ENCODE assay signal across 8 mouse cellular contexts in genomic region chr17:54753396-54753994, GRCm38 (mm10).
DNase-seq lines count a peak whose midpoint lies in the region; ATAC-seq lines count a peak whose summit lies in the region.
"Had no signal": no experiment of that assay in that cellular context is flagged by ENCODE, and none has a peak within 500 bp of the region (broad histone marks: within the 10 kb centered on the region; RNA-seq: fewer than 3 reads in every experiment).

No protein-coding gene starts in this region.

- peak; percentile 7 for DNase-seq in kidney, postnatal 10 days
- DNase-seq in kidney, adult 11 months = no peak
- peak; percentile 3 to 8 for DNase-seq in urinary bladder, postnatal 36 days (ENCODE audit: low spot score in 2 of 2)
- DNase-seq in urinary bladder, postnatal 10 days (ENCODE audit: low spot score) = no peak
- DNase-seq in heart, adult 9 months (ENCODE audit: low spot score in 2 of 2) = peak; percentile 35 to 49
- DNase-seq in liver, embryonic 11.5 days (ENCODE audit: low spot score) = no peak
- DNase-seq: thymus, postnatal 36 days had no signal

- H3K9ac ChIP-seq in liver, embryonic 11.5 days (ENCODE audit: low read depth, low read length) = no peak overlapping the region
- no peak overlapping the region for H3K9ac ChIP-seq in kidney, embryonic 14.5 days (ENCODE audit: low read depth, low read length)

- H3K4me1 ChIP-seq in liver, embryonic 11.5 days (replicated peaks; ENCODE audit: control insufficient read depth, insufficient read depth, low read length) = no peaks in the 10 kb centered on the region
- no peaks in the 10 kb centered on the region for H3K4me1 ChIP-seq in kidney, embryonic 14.5 days (ENCODE audit: control insufficient read depth, insufficient read depth, low read length)

- no peaks in the 10 kb centered on the region for H3K27me3 ChIP-seq in liver, embryonic 11.5 days (replicated peaks; ENCODE audit: control insufficient read depth, insufficient read depth, low read length)
- no peaks in the 10 kb centered on the region for H3K27me3 ChIP-seq in kidney, embryonic 14.5 days (ENCODE audit: control insufficient read depth, insufficient read depth, low read length)

- ATAC-seq in liver, embryonic 11.5 days (replicated peaks; ENCODE audit: low FRiP score) = no peak
- no peak for ATAC-seq in kidney, embryonic 14.5 days (ENCODE audit: low FRiP score, low TSS enrichment)

- no peaks in the 10 kb centered on the region for H3K9me3 ChIP-seq in liver, embryonic 11.5 days (ENCODE audit: control insufficient read depth, low read length)
- H3K9me3 ChIP-seq in kidney, embryonic 14.5 days (ENCODE audit: control insufficient read depth, low read length) = no peaks in the 10 kb centered on the region

- no peaks in the 10 kb centered on the region for H3K36me3 ChIP-seq in liver, embryonic 11.5 days (ENCODE audit: control insufficient read depth, insufficient read depth, low read length)
- no peaks in the 10 kb centered on the region for H3K36me3 ChIP-seq in kidney, embryonic 14.5 days (ENCODE audit: control insufficient read depth, insufficient read depth, low read length)

- H3K27ac ChIP-seq in liver, embryonic 11.5 days (ENCODE audit: low read depth, low read length) = no peak overlapping the region
- H3K27ac ChIP-seq in kidney, embryonic 14.5 days (ENCODE audit: low read depth, low read length) = no peak overlapping the region

- H3K4me2 ChIP-seq in liver, embryonic 11.5 days = no peak overlapping the region
- no peak overlapping the region for H3K4me2 ChIP-seq in kidney, embryonic 14.5 days (replicated peaks; ENCODE audit: low read depth, low read length)

- 33% methylated on average over 2 of the region's 2 CpGs for WGBS in liver, embryonic 11.5 days
- 32% methylated on average over 2 of the region's 2 CpGs for WGBS in kidney, embryonic 14.5 days

- no peak overlapping the region for H3K4me3 ChIP-seq in liver, embryonic 11.5 days (ENCODE audit: low read depth, low read length)
- no peak overlapping the region for H3K4me3 ChIP-seq in kidney, embryonic 14.5 days (ENCODE audit: low read length)

Comparison
In these comparisons a context has a peak if more than half of its experiments do, and no peak if none do; other contexts are left out.
1. DNase-seq: peak in kidney, postnatal 10 days (single experiment), urinary bladder, postnatal 36 days (2 of 2) and heart, adult 9 months (2 of 2); none in kidney, adult 11 months (single experiment), urinary bladder, postnatal 10 days (single experiment) and liver, embryonic 11.5 days (single experiment).